Mouse (Mus musculus): ENCODE results near the gene Gde1. TPM values are rescaled to one million over a fixed set of nuclear protein-coding genes. Genes with fewer than 3 reads are reported as not detected.

Gde1 gene
- polyA plus RNA-seq, 1 experiment from 2014 or later = 74.6 TPM

GRCm38 (mm10) chr7:118656730-118657129 lies 48.8 kb downstream of the Gde1 start:
- Histone ChIP-seq H3K9ac (no peak overlapping the region), H3K36me3 (no peaks in the 10 kb centered on the region), H3K27ac (ENCODE audit: poor library complexity, severe bottlenecking) (no peak overlapping the region), H3K4me2 (no peak overlapping the region), H3K9me3 (replicated peaks) (no peaks in the 10 kb centered on the region), H3K4me1 (replicated peaks) (no peaks in the 10 kb centered on the region), H3K27me3 (replicated peaks) (peaks cover 34% of the 10 kb centered on the region), H3K4me3 (no peak overlapping the region)
- 42% methylated on average over 6 of the region's 6 CpGs for whole genome bisulfite sequencing
- no peak for ATAC-seq (ENCODE audit: insufficient number of reproducible peaks, low FRiP score)

- Histone ChIP-seq H3K9me3 (replicated peaks) (no peaks in the 10 kb centered on the region), H3K4me2 (no peak overlapping the region), H3K4me3 (no peak overlapping the region), H3K9ac (no peak overlapping the region), H3K4me1 (replicated peaks) (no peaks in the 10 kb centered on the region), H3K27me3 (replicated peaks) (peaks cover 24% of the 10 kb centered on the region), H3K27ac (ENCODE audit: poor library complexity, severe bottlenecking) (no peak overlapping the region), H3K36me3 (no peaks in the 10 kb centered on the region)
- 85% methylated on average over 6 of the region's 6 CpGs for WGBS
- ATAC-seq (ENCODE audit: insufficient number of reproducible peaks, low FRiP score) = no peak
Measured at GRCm38 (mm10) chr7:118652572-118653295, 52.8 kb downstream of the Gde1 start.

- H3K36me3 ChIP-seq = no peaks in the 10 kb centered on the region
- no peak overlapping the region for H3K9ac ChIP-seq
- no peak for ATAC-seq (ENCODE audit: insufficient number of reproducible peaks, low FRiP score)
- no peak overlapping the region for H3K4me2 ChIP-seq
- 80% methylated on average over 1 of the region's 1 CpGs for WGBS
- no peaks in the 10 kb centered on the region for H3K4me1 ChIP-seq (replicated peaks)
- H3K27me3 ChIP-seq (replicated peaks) = peaks cover 27% of the 10 kb centered on the region
- no peaks in the 10 kb centered on the region for H3K9me3 ChIP-seq (replicated peaks)
- H3K27ac ChIP-seq (ENCODE audit: poor library complexity, severe bottlenecking) = no peak overlapping the region
- no peak overlapping the region for H3K4me3 ChIP-seq
Measured at GRCm38 (mm10) chr7:118650891-118651290, 54.7 kb downstream of the Gde1 start.

- Histone ChIP-seq H3K36me3 (no peaks in the 10 kb centered on the region), H3K27ac (ENCODE audit: poor library complexity, severe bottlenecking) (no peak overlapping the region), H3K27me3 (replicated peaks) (peaks cover 27% of the 10 kb centered on the region), H3K9ac (no peak overlapping the region), H3K9me3 (replicated peaks) (no peaks in the 10 kb centered on the region), H3K4me1 (replicated peaks) (no peaks in the 10 kb centered on the region), H3K4me2 (no peak overlapping the region), H3K4me3 (no peak overlapping the region)
- WGBS = 70% methylated on average over 4 of the region's 4 CpGs
- ATAC-seq (ENCODE audit: insufficient number of reproducible peaks, low FRiP score) = no peak
Measured at GRCm38 (mm10) chr7:118650119-118650518, 55.5 kb downstream of the Gde1 start.

- no peaks in the 10 kb centered on the region for H3K36me3 ChIP-seq
- ATAC-seq (ENCODE audit: insufficient number of reproducible peaks, low FRiP score) = no peak
- peaks cover 25% of the 10 kb centered on the region for H3K27me3 ChIP-seq (replicated peaks)
- no peak overlapping the region for H3K4me3 ChIP-seq
- no peaks in the 10 kb centered on the region for H3K9me3 ChIP-seq (replicated peaks)
- no peaks in the 10 kb centered on the region for H3K4me1 ChIP-seq (replicated peaks)
- WGBS = 74% methylated on average over 7 of the region's 7 CpGs
- H3K4me2 ChIP-seq = no peak overlapping the region
- no peak overlapping the region for H3K27ac ChIP-seq (ENCODE audit: poor library complexity, severe bottlenecking)
- no peak overlapping the region for H3K9ac ChIP-seq
Measured at GRCm38 (mm10) chr7:118649328-118649727, 56.2 kb downstream of the Gde1 start.

- Histone ChIP-seq H3K4me3 (no peak overlapping the region), H3K27ac (ENCODE audit: poor library complexity, severe bottlenecking) (no peak overlapping the region), H3K9ac (no peak overlapping the region), H3K4me1 (replicated peaks) (no peaks in the 10 kb centered on the region), H3K9me3 (replicated peaks) (peaks cover 6% of the 10 kb centered on the region; the same call in 1 of the 2 replicates), H3K36me3 (no peaks in the 10 kb centered on the region), H3K4me2 (no peak overlapping the region), H3K27me3 (replicated peaks) (peaks cover 19% of the 10 kb centered on the region)
- ATAC-seq (ENCODE audit: insufficient number of reproducible peaks, low FRiP score) = no peak
- 81% methylated on average over 1 of the region's 1 CpGs for WGBS
Measured at GRCm38 (mm10) chr7:118646237-118646636, 59.3 kb downstream of the Gde1 start.

Other genes starting within 250 kb of the Gde1 start
- 3.7 and 4.1 TPM in 2 replicates for gene Itpripl2, start 213.8 kb downstream of the Gde1 start, polyA plus RNA-seq (2016; fragmentation: Nextera tagmentation; extraction: Ambion mirVana)
- gene Coq7, start 172.4 kb downstream of the Gde1 start, polyA plus RNA-seq (2016; fragmentation: Nextera tagmentation; extraction: Ambion mirVana) = 148 and 149 TPM in 2 replicates
- gene Tmc7, start 121.0 kb downstream of the Gde1 start, polyA plus RNA-seq (2016; fragmentation: Nextera tagmentation; extraction: Ambion mirVana) = 2.4 TPM in 2 replicates
- gene Tmc5, start 108.5 kb downstream of the Gde1 start, polyA plus RNA-seq (2016; fragmentation: Nextera tagmentation; extraction: Ambion mirVana) = 0.12 and 0.22 TPM in 2 replicates
- 9.6 and 9.7 TPM in 2 replicates for gene Ccp110, start 6.8 kb upstream of the Gde1 start, polyA plus RNA-seq (2016; fragmentation: Nextera tagmentation; extraction: Ambion mirVana)
- gene Vps35l, start 34.4 kb upstream of the Gde1 start, polyA plus RNA-seq (2016; fragmentation: Nextera tagmentation; extraction: Ambion mirVana) = 55.7 and 55.8 TPM in 2 replicates
- gene Iqck, start 150.0 kb upstream of the Gde1 start, polyA plus RNA-seq (2016; fragmentation: Nextera tagmentation; extraction: Ambion mirVana) = 1.1 and 1.5 TPM in 2 replicates
- 63.5 and 65.6 TPM in 2 replicates for gene Knop1, start 150.5 kb upstream of the Gde1 start, polyA plus RNA-seq (2016; fragmentation: Nextera tagmentation; extraction: Ambion mirVana)